Mouse (Mus musculus) cerebellum, postnatal 36 days (tissue): Measurements from ENCODE around the gene Phlda2.

Source experiments
- DNase-seq, 2 experiments: peaks; one replicate each; pipeline ENCODE4 v3.0.0; 2021 to 2022; ENCODE audit warnings: mixed read lengths in 2 of 2

Gene Phlda2

GRCm38 (mm10) chr7:143461294-143461870 lies 41.6 kb downstream of the Phlda2 start:
- DNase-seq, result no peak

- DNase-seq, result peak in 1 of 2 experiments; percentile 47
These were observed 42.1 kb downstream of the Phlda2 start, which contains the start of gene Cdkn1c for GRCm38 (mm10) chr7:143460874-143461273. Gene Cdkn1c (minus strand): TSS chr7:143461050.

GRCm38 (mm10) chr7:143460217-143460834 lies 42.6 kb downstream of the Phlda2 start:
- DNase-seq, result no peak

GRCm38 (mm10) chr7:143459332-143460211 lies 43.4 kb downstream of the Phlda2 start:
- no peak for DNase-seq

- DNase-seq, result no peak
These were observed 44.0 kb downstream of the Phlda2 start for GRCm38 (mm10) chr7:143458963-143459331.
